Mouse (Mus musculus) gastrocnemius, adult 2 months (tissue): ENCODE measurements around the gene Prph2. TPM values are rescaled to one million over a fixed set of nuclear protein-coding genes. Genes with fewer than 3 reads are reported as not detected.

Experiments
- DNase-seq: peaks from one replicate; pipeline ENCODE4 v3.0.0; 2022
- H3K27ac ChIP-seq: fragments of 200-600 bp; 2 replicates; pipeline ENCODE4 v1.8.1; 2022; ENCODE audit warnings: mild to moderate bottlenecking
- H3K4me3 ChIP-seq: fragments of 200-600 bp; 2 replicates; pipeline ENCODE4 v1.8.1; 2022; ENCODE audit warnings: mild to moderate bottlenecking, moderate library complexity
- CTCF ChIP-seq: fragments of 200-600 bp; IDR thresholded peaks from 2 replicates; pipeline ENCODE4 v1.8.1; 2022; ENCODE audit warnings: antibody characterized with exemption, mild to moderate bottlenecking, moderate library complexity
- intact Hi-C: fragments of 180-260 bp; cut with DNase I; formaldehyde crosslinking; loops from one replicate; pipeline ENCODE4 v1.15.1; 2025
- total RNA-seq, 2 experiments: library from RNA; stranded (reverse); gene quantifications; 2 replicates each; pipeline ENCODE4 v1.2.3; 2021

Prph2 gene
- total RNA-seq, 2 experiments from 2014 or later, result not detected

GRCm38 (mm10) chr17:46900941-46901340, 9.3 kb upstream of the Prph2 start:
- DNase-seq, result no peak
- no peak overlapping the region for H3K4me3 ChIP-seq
- intact Hi-C loops, result no loop called here
- no peak overlapping the region for H3K27ac ChIP-seq
- no peak for TF ChIP-seq CTCF

GRCm38 (mm10) chr17:46903876-46904490, 6.3 kb upstream of the Prph2 start:
- intact Hi-C loops, result no loop called here
- Histone ChIP-seq H3K4me3 (no peak overlapping the region), H3K27ac (no peak overlapping the region)
- peak; percentile 97 for TF ChIP-seq CTCF
- peak; percentile 83 for DNase-seq

- no peak overlapping the region for H3K4me3 ChIP-seq
- no peak for TF ChIP-seq CTCF
- H3K27ac ChIP-seq, result no peak overlapping the region
- DNase-seq, result no peak
- intact Hi-C loops, result no loop called here
Observed at GRCm38 (mm10) chr17:46912331-46912730, 2.1 kb downstream of the Prph2 start.

GRCm38 (mm10) chr17:46915129-46915528, 4.9 kb downstream of the Prph2 start:
- H3K4me3 ChIP-seq, result no peak overlapping the region
- no peak for TF ChIP-seq CTCF
- intact Hi-C loops, result no loop called here

GRCm38 (mm10) chr17:46918951-46919350, 8.7 kb downstream of the Prph2 start:
- intact Hi-C loops, result no loop called here

More at GRCm38 (mm10) chr17:46915129-46915528, 4.9 kb downstream of the Prph2 start:
- DNase-seq, result no peak
- no peak overlapping the region for H3K27ac ChIP-seq

GRCm38 (mm10) chr17:46920855-46921254, 10.6 kb downstream of the Prph2 start:
- intact Hi-C loops, result no loop called here
- no peak for DNase-seq
- TF ChIP-seq CTCF, result no peak
- Histone ChIP-seq H3K4me3 (no peak overlapping the region), H3K27ac (no peak overlapping the region)

More at GRCm38 (mm10) chr17:46918951-46919350, 8.7 kb downstream of the Prph2 start:
- TF ChIP-seq CTCF, result no peak
- DNase-seq, result no peak
- no peak overlapping the region for H3K27ac ChIP-seq
- no peak overlapping the region for H3K4me3 ChIP-seq

- intact Hi-C loops, result no loop called here
Observed at GRCm38 (mm10) chr17:46926192-46926591, 15.9 kb downstream of the Prph2 start.

GRCm38 (mm10) chr17:46926941-46927340, 16.7 kb downstream of the Prph2 start:
- TF ChIP-seq CTCF, result no peak
- Histone ChIP-seq H3K4me3 (no peak overlapping the region), H3K27ac (no peak overlapping the region)
- no peak for DNase-seq
- intact Hi-C loops, result no loop called here

More at GRCm38 (mm10) chr17:46926192-46926591, 15.9 kb downstream of the Prph2 start:
- no peak for TF ChIP-seq CTCF
- no peak overlapping the region for H3K4me3 ChIP-seq
- no peak for DNase-seq
- H3K27ac ChIP-seq, result no peak overlapping the region

GRCm38 (mm10) chr17:46927781-46928180, 17.5 kb downstream of the Prph2 start:
- no peak for DNase-seq
- Histone ChIP-seq H3K27ac (no peak overlapping the region), H3K4me3 (no peak overlapping the region)
- TF ChIP-seq CTCF, result no peak
- intact Hi-C loops, result no loop called here

- no peak overlapping the region for H3K4me3 ChIP-seq
- intact Hi-C loops, result no loop called here
- TF ChIP-seq CTCF, result no peak
- no peak for DNase-seq
- H3K27ac ChIP-seq, result no peak overlapping the region
Observed at GRCm38 (mm10) chr17:46929277-46929676, 19.0 kb downstream of the Prph2 start.

GRCm38 (mm10) chr17:46929897-46930296, 19.6 kb downstream of the Prph2 start:
- no peak overlapping the region for H3K27ac ChIP-seq
- no peak overlapping the region for H3K4me3 ChIP-seq
- TF ChIP-seq CTCF, result no peak
- DNase-seq, result no peak
- intact Hi-C loops, result loop anchor here (5.0 kb wide), 1 partner anchor 102 kb away; no protein-coding TSS in a partner anchor

GRCm38 (mm10) chr17:46932961-46933360, 22.7 kb downstream of the Prph2 start:
- intact Hi-C loops, result loop anchor here (5.0 kb wide), 1 partner anchor 99 kb away; no protein-coding TSS in a partner anchor
- DNase-seq, result no peak
- Histone ChIP-seq H3K27ac (no peak overlapping the region), H3K4me3 (no peak overlapping the region)
- no peak for TF ChIP-seq CTCF

GRCm38 (mm10) chr17:46933557-46934348, 23.5 kb downstream of the Prph2 start:
- intact Hi-C loops, result loop anchor here (5.0 kb wide), 1 partner anchor 99 kb away; no protein-coding TSS in a partner anchor
- DNase-seq, result peak; percentile 66
- Histone ChIP-seq H3K4me3 (no peak overlapping the region), H3K27ac (no peak overlapping the region)
- TF ChIP-seq CTCF, result peak; percentile 79
